Comparison of ENCODE assay signal across 8 mouse cellular contexts in genomic region chr8:95697128-95697527, GRCm38 (mm10). TPM values are rescaled to one million over a fixed set of nuclear protein-coding genes. Genes with fewer than 3 reads are reported as not detected.
DNase-seq lines count a peak whose midpoint lies in the region; ATAC-seq and TF ChIP-seq lines count a peak whose summit lies in the region.

No protein-coding gene starts in this region.

- peaks cover 42% of the 10 kb centered on the region for H3K27me3 ChIP-seq in embryonic facial prominence, embryonic 14.5 days (replicated peaks; ENCODE audit: control insufficient read depth, insufficient read depth, low read length)
- peaks cover 28% of the 10 kb centered on the region for H3K27me3 ChIP-seq in heart, embryonic 11.5 days (ENCODE audit: control insufficient read depth, insufficient read depth, low read length)
- H3K27me3 ChIP-seq in kidney, embryonic 16.5 days (ENCODE audit: insufficient read depth, low read length) = peaks cover 31% of the 10 kb centered on the region
- H3K27me3 ChIP-seq in liver, embryonic 11.5 days (replicated peaks; ENCODE audit: control insufficient read depth, insufficient read depth, low read length) = peaks cover 36% of the 10 kb centered on the region
- H3K27me3 ChIP-seq in neural tube, embryonic 12.5 days (replicated peaks) = peaks cover 6% of the 10 kb centered on the region; the same call in 1 of the 2 replicates
- H3K27me3 ChIP-seq in stomach, postnatal 0 days (ENCODE audit: control insufficient read depth, insufficient read depth, low read length) = no peaks in the 10 kb centered on the region

- no peaks in the 10 kb centered on the region for H3K36me3 ChIP-seq in embryonic facial prominence, embryonic 14.5 days (ENCODE audit: control insufficient read depth, insufficient read depth, low read length)
- H3K36me3 ChIP-seq in heart, embryonic 11.5 days (ENCODE audit: control insufficient read depth, insufficient read depth, low read length) = no peaks in the 10 kb centered on the region
- H3K36me3 ChIP-seq in kidney, embryonic 16.5 days (ENCODE audit: insufficient read depth, low read length) = no peaks in the 10 kb centered on the region
- H3K36me3 ChIP-seq in liver, embryonic 11.5 days (ENCODE audit: control insufficient read depth, insufficient read depth, low read length) = no peaks in the 10 kb centered on the region
- no peaks in the 10 kb centered on the region for H3K36me3 ChIP-seq in neural tube, embryonic 12.5 days
- no peaks in the 10 kb centered on the region for H3K36me3 ChIP-seq in stomach, postnatal 0 days (ENCODE audit: control insufficient read depth, insufficient read depth, low read length)

- peak; percentile 68 for DNase-seq in 416B (ENCODE audit: low read depth)
- peak; percentile 88 for DNase-seq in adrenal gland, postnatal 14 days
- peak; percentile 88 for DNase-seq in embryonic facial prominence, embryonic 14.5 days (ENCODE audit: low spot score)
- peak; percentile 77 for DNase-seq in liver, embryonic 11.5 days (ENCODE audit: low spot score)
- DNase-seq in stomach, postnatal 0 days (ENCODE audit: low spot score) = peak; percentile 85

- TF ChIP-seq CTCF in stomach, postnatal 0 days (IDR thresholded peaks at IDR 0.05; ENCODE audit: low read depth) = peak; percentile 97

- H3K4me2 ChIP-seq in embryonic facial prominence, embryonic 14.5 days (ENCODE audit: low read depth, low read length) = peak overlapping the region; percentile 46
- peak overlapping the region; percentile 45 for H3K4me2 ChIP-seq in heart, embryonic 11.5 days
- H3K4me2 ChIP-seq in kidney, embryonic 16.5 days (replicated peaks; ENCODE audit: low read depth, low read length) = 0 out of 2 replicates have a peak overlapping the region, but pooled peaks have one; percentile 11
- H3K4me2 ChIP-seq in liver, embryonic 11.5 days = no peak overlapping the region
- peak overlapping the region; percentile 44 for H3K4me2 ChIP-seq in neural tube, embryonic 12.5 days (replicated peaks)
- H3K4me2 ChIP-seq in stomach, postnatal 0 days (replicated peaks; ENCODE audit: low read depth) = no peak overlapping the region

- H3K9ac ChIP-seq in embryonic facial prominence, embryonic 14.5 days (ENCODE audit: low read depth, low read length) = no peak overlapping the region
- H3K9ac ChIP-seq in heart, embryonic 11.5 days (ENCODE audit: low read depth, low read length) = no peak overlapping the region
- no peak overlapping the region for H3K9ac ChIP-seq in kidney, embryonic 16.5 days (replicated peaks; ENCODE audit: low read length)
- no peak overlapping the region for H3K9ac ChIP-seq in liver, embryonic 11.5 days (ENCODE audit: low read depth, low read length)
- H3K9ac ChIP-seq in neural tube, embryonic 12.5 days = no peak overlapping the region
- H3K9ac ChIP-seq in stomach, postnatal 0 days (ENCODE audit: low read length) = no peak overlapping the region

- TF ChIP-seq EP300 in stomach, postnatal 0 days (optimal IDR thresholded peaks at IDR 0.05) = no peak

- H3K4me3 ChIP-seq in embryonic facial prominence, embryonic 14.5 days (ENCODE audit: low read depth, low read length) = no peak overlapping the region
- no peak overlapping the region for H3K4me3 ChIP-seq in heart, embryonic 11.5 days (ENCODE audit: low read depth, low read length)
- no peak overlapping the region for H3K4me3 ChIP-seq in kidney, embryonic 16.5 days (ENCODE audit: low read length)
- no peak overlapping the region for H3K4me3 ChIP-seq in liver, embryonic 11.5 days (ENCODE audit: low read depth, low read length)
- no peak overlapping the region for H3K4me3 ChIP-seq in neural tube, embryonic 12.5 days
- no peak overlapping the region for H3K4me3 ChIP-seq in stomach, postnatal 0 days (ENCODE audit: low read depth, low read length)

- no peaks in the 10 kb centered on the region for H3K9me3 ChIP-seq in embryonic facial prominence, embryonic 14.5 days (ENCODE audit: control insufficient read depth, low read length)
- no peaks in the 10 kb centered on the region for H3K9me3 ChIP-seq in heart, embryonic 11.5 days (replicated peaks; ENCODE audit: control insufficient read depth, low read length)
- no peaks in the 10 kb centered on the region for H3K9me3 ChIP-seq in kidney, embryonic 16.5 days (ENCODE audit: low read length)
- H3K9me3 ChIP-seq in liver, embryonic 11.5 days (ENCODE audit: control insufficient read depth, low read length) = no peaks in the 10 kb centered on the region
- H3K9me3 ChIP-seq in neural tube, embryonic 12.5 days = no peaks in the 10 kb centered on the region
- H3K9me3 ChIP-seq in stomach, postnatal 0 days (ENCODE audit: control insufficient read depth, low read length) = no peaks in the 10 kb centered on the region

- H3K27ac ChIP-seq in embryonic facial prominence, embryonic 14.5 days (replicated peaks; ENCODE audit: low read depth, low read length) = no peak overlapping the region
- H3K27ac ChIP-seq in heart, embryonic 11.5 days (ENCODE audit: low read depth, low read length) = no peak overlapping the region
- no peak overlapping the region for H3K27ac ChIP-seq in kidney, embryonic 16.5 days (ENCODE audit: low read length)
- no peak overlapping the region for H3K27ac ChIP-seq in liver, embryonic 11.5 days (ENCODE audit: low read depth, low read length)
- no peak overlapping the region for H3K27ac ChIP-seq in neural tube, embryonic 12.5 days
- no peak overlapping the region for H3K27ac ChIP-seq in stomach, postnatal 0 days (replicated peaks)

- under 1% methylated on average over 11 of the region's 11 CpGs for WGBS in embryonic facial prominence, embryonic 14.5 days
- under 1% methylated on average over 11 of the region's 11 CpGs for WGBS in heart, embryonic 11.5 days (ENCODE audit: insufficient replicate concordance)
- WGBS in kidney, embryonic 16.5 days = under 1% methylated on average over 11 of the region's 11 CpGs
- WGBS in liver, embryonic 11.5 days = 2% methylated on average over 11 of the region's 11 CpGs
- WGBS in neural tube, embryonic 12.5 days = 1% methylated on average over 11 of the region's 11 CpGs
- under 1% methylated on average over 11 of the region's 11 CpGs for WGBS in stomach, postnatal 0 days

- peak; percentile 82 for ATAC-seq in embryonic facial prominence, embryonic 14.5 days (ENCODE audit: low read depth)
- 0 out of 2 replicates have a peak, but pooled peaks have one; percentile 29 for ATAC-seq in heart, embryonic 11.5 days (replicated peaks; ENCODE audit: insufficient number of reproducible peaks, low FRiP score, low TSS enrichment)
- ATAC-seq in kidney, embryonic 16.5 days (ENCODE audit: low FRiP score, low TSS enrichment) = peak; percentile 64
- peak; percentile 24; the same call in 1 of the 2 replicates for ATAC-seq in liver, embryonic 11.5 days (replicated peaks; ENCODE audit: low FRiP score)
- ATAC-seq in neural tube, embryonic 12.5 days (ENCODE audit: low FRiP score, low read depth) = peak; percentile 42
- peak; percentile 58; the same call in 1 of the 2 replicates for ATAC-seq in stomach, postnatal 0 days (ENCODE audit: low FRiP score, low TSS enrichment)

- no peaks in the 10 kb centered on the region for H3K4me1 ChIP-seq in embryonic facial prominence, embryonic 14.5 days (ENCODE audit: control insufficient read depth, insufficient read depth, low read length)
- H3K4me1 ChIP-seq in heart, embryonic 11.5 days (ENCODE audit: control insufficient read depth, insufficient read depth, low read length) = peaks cover 11% of the 10 kb centered on the region
- H3K4me1 ChIP-seq in kidney, embryonic 16.5 days (ENCODE audit: insufficient read depth, low read length) = no peaks in the 10 kb centered on the region
- H3K4me1 ChIP-seq in liver, embryonic 11.5 days (replicated peaks; ENCODE audit: control insufficient read depth, insufficient read depth, low read length) = no peaks in the 10 kb centered on the region
- H3K4me1 ChIP-seq in neural tube, embryonic 12.5 days = peaks cover 24% of the 10 kb centered on the region
- H3K4me1 ChIP-seq in stomach, postnatal 0 days (replicated peaks; ENCODE audit: control insufficient read depth, insufficient read depth) = no peaks in the 10 kb centered on the region

RNA-seq across cellular contexts. Expression of gene Setd6, which starts 18.6 kb away (rescaled TPM):
- 24.6 and 26.9 TPM in 2 replicates for total RNA-seq in adrenal gland, postnatal 14 days (2021)
- 16.7 and 16.8 TPM in 2 replicates for polyA plus RNA-seq in embryonic facial prominence, embryonic 14.5 days (2014; fragmentation: Nextera tagmentation; extraction: Ambion mirVana)
- 18.6 and 20.9 TPM in 2 replicates for polyA plus RNA-seq in heart, embryonic 11.5 days (2014; fragmentation: Nextera tagmentation; extraction: Ambion mirVana)
- 21.3 and 22.7 TPM in 2 replicates for polyA plus RNA-seq in kidney, embryonic 16.5 days (2015; fragmentation: Nextera tagmentation; extraction: Ambion mirVana)
- 34.1 and 36.0 TPM in 2 replicates for polyA plus RNA-seq in liver, embryonic 11.5 days (2014; fragmentation: Nextera tagmentation; extraction: Ambion mirVana)
- 16.6 and 23.0 TPM in 2 replicates for polyA plus RNA-seq in neural tube, embryonic 12.5 days (2016; fragmentation: Nextera tagmentation; extraction: Ambion mirVana)
- polyA plus RNA-seq in stomach, postnatal 0 days (2015; fragmentation: Nextera tagmentation; extraction: Ambion mirVana) = 19.9 and 23.7 TPM in 2 replicates

RNA-seq across cellular contexts. Expression of gene Ndrg4, which starts 20.3 kb away (rescaled TPM):
- total RNA-seq in adrenal gland, postnatal 14 days (2021) = 19.8 and 36.4 TPM in 2 replicates
- polyA plus RNA-seq in embryonic facial prominence, embryonic 14.5 days (2014; fragmentation: Nextera tagmentation; extraction: Ambion mirVana) = 44.7 and 53.4 TPM in 2 replicates
- 225 and 286 TPM in 2 replicates for polyA plus RNA-seq in heart, embryonic 11.5 days (2014; fragmentation: Nextera tagmentation; extraction: Ambion mirVana)
- 20.1 and 23.7 TPM in 2 replicates for polyA plus RNA-seq in kidney, embryonic 16.5 days (2015; fragmentation: Nextera tagmentation; extraction: Ambion mirVana)
- 3.8 and 4.7 TPM in 2 replicates for polyA plus RNA-seq in liver, embryonic 11.5 days (2014; fragmentation: Nextera tagmentation; extraction: Ambion mirVana)
- polyA plus RNA-seq in neural tube, embryonic 12.5 days (2016; fragmentation: Nextera tagmentation; extraction: Ambion mirVana) = 130 and 145 TPM in 2 replicates
- 17.1 and 17.9 TPM in 2 replicates for polyA plus RNA-seq in stomach, postnatal 0 days (2015; fragmentation: Nextera tagmentation; extraction: Ambion mirVana)

Comparison
In these comparisons a context has a peak if more than half of its experiments do, and no peak if none do; other contexts are left out.
1. ATAC-seq: peak in every context shown above with its lines; median percentile 82 in embryonic facial prominence, embryonic 14.5 days; 64 in kidney, embryonic 16.5 days; 58 in stomach, postnatal 0 days; 42 in neural tube, embryonic 12.5 days; 29 in heart, embryonic 11.5 days; 24 in liver, embryonic 11.5 days.
2. H3K4me2 ChIP-seq: peak in embryonic facial prominence, embryonic 14.5 days (single experiment), heart, embryonic 11.5 days (single experiment), kidney, embryonic 16.5 days (single experiment) and neural tube, embryonic 12.5 days (single experiment); none in liver, embryonic 11.5 days (single experiment) and stomach, postnatal 0 days (single experiment).
3. Peak in every context shown above with its lines, with median percentiles within 50 percentile points of each other: DNase-seq.